Mouse (Mus musculus): ENCODE data around the gene Dnajc28. TPM values are rescaled to one million over a fixed set of nuclear protein-coding genes. Genes with fewer than 3 reads are reported as not detected.

Dnajc28 gene
- polyA plus RNA-seq, 2 experiments: 0.71 to 1.8 TPM

DNA sequence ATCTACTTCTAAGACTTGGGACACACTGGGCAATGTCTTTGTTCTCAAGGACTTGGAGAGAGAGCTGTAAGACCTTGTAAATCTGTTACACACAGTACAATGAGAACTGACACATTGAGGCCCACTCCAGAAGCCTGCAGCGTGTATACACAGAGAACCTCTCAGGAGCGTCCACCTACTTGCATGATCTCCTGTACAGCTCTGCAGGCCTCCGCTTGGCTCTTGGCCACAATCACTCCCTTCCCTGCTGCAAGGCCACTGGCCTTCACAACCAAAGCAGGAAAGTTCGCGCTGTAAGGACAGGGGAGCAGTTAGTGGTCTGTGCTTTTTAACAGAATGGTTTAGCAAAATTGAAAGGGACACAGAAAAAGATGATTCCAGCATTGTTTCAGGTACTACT, 20.3 kb upstream of the Dnajc28 start:
- TF ChIP-seq EP300 (IDR thresholded peaks at IDR 0.05; ENCODE audit: low read depth) (no peak), CTCF (IDR thresholded peaks at IDR 0.05; ENCODE audit: low read depth) (no peak)
- H3K9me3 ChIP-seq (ENCODE audit: control insufficient read depth, low read length): no peaks in the 10 kb centered on the region
- DNase-seq (ENCODE audit: low read depth in 3 of 3, low spot score in 3 of 3): no peak
- 81% methylated on average over 5 of the region's 5 CpGs for WGBS (ENCODE audit: insufficient replicate concordance)
- H3K4me1 ChIP-seq (replicated peaks; ENCODE audit: control insufficient read depth in 2 of 2, insufficient read depth in 2 of 2, low read length in 1 of 2): no peaks in the 10 kb centered on the region; a peak in 1 of 4 replicates
- ATAC-seq (ENCODE audit: insufficient read depth): no peak
- H3K9ac ChIP-seq (replicated peaks): no peak overlapping the region
- H3K27me3 ChIP-seq (ENCODE audit: control insufficient read depth, insufficient read depth, low read length): no peaks in the 10 kb centered on the region
- no peak overlapping the region for H3K4me2 ChIP-seq (ENCODE audit: low read depth)
- no peak overlapping the region for H3K27ac ChIP-seq
- peaks cover 73% of the 10 kb centered on the region for H3K36me3 ChIP-seq (replicated peaks; ENCODE audit: control insufficient read depth, insufficient read depth, low read depth)
- no peak overlapping the region for H3K4me3 ChIP-seq (ENCODE audit: insufficient read depth in 1 of 2, low read depth in 2 of 2, low read length in 2 of 2)

DNA sequence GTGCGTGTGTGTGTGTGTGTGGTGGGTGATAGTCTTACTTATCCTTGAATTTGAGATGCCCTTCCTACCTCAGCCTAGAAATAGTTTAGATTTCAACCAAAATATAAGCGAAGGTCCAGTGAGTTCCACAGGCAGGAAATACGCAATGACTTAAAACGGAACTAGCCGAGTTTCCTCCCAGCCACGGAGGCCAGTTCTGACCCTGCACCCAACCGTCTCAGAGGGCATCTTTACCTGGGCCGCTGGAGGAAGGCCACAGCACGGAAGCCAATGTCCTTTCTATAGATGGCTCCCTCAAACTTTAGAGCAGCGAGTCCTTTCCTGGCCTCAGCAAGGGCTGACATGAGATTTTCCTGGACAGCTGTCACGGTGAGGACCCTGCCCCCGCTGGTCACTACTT, 14.8 kb upstream of the Dnajc28 start:
- DNase-seq (ENCODE audit: low read depth in 3 of 3, low spot score in 3 of 3): no peak
- Histone ChIP-seq H3K27ac (no peak overlapping the region), H3K36me3 (replicated peaks; ENCODE audit: control insufficient read depth, insufficient read depth, low read depth) (peaks cover 66% of the 10 kb centered on the region)

GRCm38 (mm10) chr16:91632940-91633339, 14.1 kb upstream of the Dnajc28 start:
- no peak for ATAC-seq (ENCODE audit: insufficient read depth)
- 89% methylated on average over 7 of the region's 7 CpGs for WGBS (ENCODE audit: insufficient replicate concordance)
- no peak for DNase-seq (ENCODE audit: low read depth in 3 of 3, low spot score in 3 of 3)

More for the DNA sequence above, 14.8 kb upstream of the Dnajc28 start:
- TF ChIP-seq EP300 (IDR thresholded peaks at IDR 0.05; ENCODE audit: low read depth): no peak
- no peak for TF ChIP-seq CTCF (IDR thresholded peaks at IDR 0.05; ENCODE audit: low read depth)
- Histone ChIP-seq H3K27me3 (ENCODE audit: control insufficient read depth, insufficient read depth, low read length) (no peaks in the 10 kb centered on the region), H3K4me3 (ENCODE audit: insufficient read depth in 1 of 2, low read depth in 2 of 2, low read length in 2 of 2) (no peak overlapping the region), H3K9me3 (ENCODE audit: control insufficient read depth, low read length) (no peaks in the 10 kb centered on the region), H3K4me1 (replicated peaks; ENCODE audit: control insufficient read depth in 2 of 2, insufficient read depth in 2 of 2, low read length in 1 of 2) (no peaks in the 10 kb centered on the region), H3K4me2 (ENCODE audit: low read depth) (no peak overlapping the region), H3K9ac (replicated peaks) (no peak overlapping the region)
- ATAC-seq (ENCODE audit: insufficient read depth): no peak
- 74% methylated on average over 12 of the region's 12 CpGs for WGBS (ENCODE audit: insufficient replicate concordance)

DNA sequence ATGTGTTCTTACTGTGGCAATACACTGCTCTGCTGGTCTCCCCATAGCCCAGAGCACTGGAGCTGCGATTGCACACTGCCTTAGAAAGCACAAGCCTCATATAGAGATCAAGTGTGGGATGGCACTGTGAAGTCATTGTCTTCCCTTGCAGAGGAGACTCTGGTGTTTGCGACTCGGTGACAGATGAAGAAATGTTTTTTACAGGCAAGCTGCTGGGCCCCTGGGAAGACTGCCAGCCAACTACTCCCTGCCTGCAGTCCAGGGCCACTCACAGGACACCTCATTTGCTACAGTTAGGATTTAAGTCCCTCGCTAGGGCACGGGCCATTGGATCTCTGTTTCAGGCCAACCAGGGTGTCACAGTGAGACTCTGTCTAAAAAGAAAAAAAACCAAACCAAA, 13.6 kb upstream of the Dnajc28 start:
- ATAC-seq (ENCODE audit: insufficient read depth): no peak
- H3K4me3 ChIP-seq (ENCODE audit: insufficient read depth in 1 of 2, low read depth in 2 of 2, low read length in 2 of 2): no peak overlapping the region
- TF ChIP-seq CTCF (IDR thresholded peaks at IDR 0.05; ENCODE audit: low read depth) (no peak), EP300 (IDR thresholded peaks at IDR 0.05; ENCODE audit: low read depth) (no peak)
- H3K27ac ChIP-seq: no peak overlapping the region
- WGBS (ENCODE audit: insufficient replicate concordance): 75% methylated on average over 5 of the region's 5 CpGs
- H3K36me3 ChIP-seq (replicated peaks; ENCODE audit: control insufficient read depth, insufficient read depth, low read depth): peaks cover 61% of the 10 kb centered on the region
- H3K9ac ChIP-seq (replicated peaks): no peak overlapping the region
- H3K4me2 ChIP-seq (ENCODE audit: low read depth): no peak overlapping the region
- H3K27me3 ChIP-seq (ENCODE audit: control insufficient read depth, insufficient read depth, low read length): no peaks in the 10 kb centered on the region
- H3K4me1 ChIP-seq (replicated peaks; ENCODE audit: control insufficient read depth in 2 of 2, insufficient read depth in 2 of 2, low read length in 1 of 2): no peaks in the 10 kb centered on the region
- no peaks in the 10 kb centered on the region for H3K9me3 ChIP-seq (ENCODE audit: control insufficient read depth, low read length)
- no peak for DNase-seq (ENCODE audit: low read depth in 3 of 3, low spot score in 3 of 3)

More at GRCm38 (mm10) chr16:91632940-91633339, 14.1 kb upstream of the Dnajc28 start:
- Histone ChIP-seq H3K9ac (replicated peaks) (no peak overlapping the region), H3K27ac (no peak overlapping the region), H3K4me2 (ENCODE audit: low read depth) (no peak overlapping the region), H3K36me3 (replicated peaks; ENCODE audit: control insufficient read depth, insufficient read depth, low read depth) (peaks cover 62% of the 10 kb centered on the region), H3K27me3 (ENCODE audit: control insufficient read depth, insufficient read depth, low read length) (no peaks in the 10 kb centered on the region), H3K9me3 (ENCODE audit: control insufficient read depth, low read length) (no peaks in the 10 kb centered on the region), H3K4me3 (ENCODE audit: insufficient read depth in 1 of 2, low read depth in 2 of 2, low read length in 2 of 2) (no peak overlapping the region), H3K4me1 (replicated peaks; ENCODE audit: control insufficient read depth in 2 of 2, insufficient read depth in 2 of 2, low read length in 1 of 2) (no peaks in the 10 kb centered on the region)
- TF ChIP-seq EP300 (IDR thresholded peaks at IDR 0.05; ENCODE audit: low read depth) (no peak), CTCF (IDR thresholded peaks at IDR 0.05; ENCODE audit: low read depth) (no peak)

GRCm38 (mm10) chr16:91630584-91630983, 11.8 kb upstream of the Dnajc28 start:
- ATAC-seq (ENCODE audit: insufficient read depth): no peak
- Histone ChIP-seq H3K36me3 (replicated peaks; ENCODE audit: control insufficient read depth, insufficient read depth, low read depth) (peaks cover 57% of the 10 kb centered on the region), H3K9me3 (ENCODE audit: control insufficient read depth, low read length) (no peaks in the 10 kb centered on the region), H3K4me3 (ENCODE audit: insufficient read depth in 1 of 2, low read depth in 2 of 2, low read length in 2 of 2) (no peak overlapping the region), H3K27me3 (ENCODE audit: control insufficient read depth, insufficient read depth, low read length) (no peaks in the 10 kb centered on the region), H3K27ac (no peak overlapping the region), H3K4me1 (replicated peaks; ENCODE audit: control insufficient read depth in 2 of 2, insufficient read depth in 2 of 2, low read length in 1 of 2) (no peaks in the 10 kb centered on the region), H3K9ac (replicated peaks) (no peak overlapping the region), H3K4me2 (ENCODE audit: low read depth) (no peak overlapping the region)
- no peak for DNase-seq (ENCODE audit: low read depth in 3 of 3, low spot score in 3 of 3)
- no peak for TF ChIP-seq CTCF (IDR thresholded peaks at IDR 0.05; ENCODE audit: low read depth)
- TF ChIP-seq EP300 (IDR thresholded peaks at IDR 0.05; ENCODE audit: low read depth): no peak
- 85% methylated on average over 1 of the region's 1 CpGs for WGBS (ENCODE audit: insufficient replicate concordance)
